Mouse (Mus musculus): ENCODE measurements at regions not wholly inside any gene's neighbourhood (a gene's known extent, or its start where the extent isn't known, plus 50 kb on each side); places are given as distances from the start of the nearest gene placed in this dataset.
"Not testable (repeated sequence)": the region's sequence is repeated elsewhere in the genome, so short reads cannot be mapped to it uniquely, and the experiment has no call there.

DNA sequence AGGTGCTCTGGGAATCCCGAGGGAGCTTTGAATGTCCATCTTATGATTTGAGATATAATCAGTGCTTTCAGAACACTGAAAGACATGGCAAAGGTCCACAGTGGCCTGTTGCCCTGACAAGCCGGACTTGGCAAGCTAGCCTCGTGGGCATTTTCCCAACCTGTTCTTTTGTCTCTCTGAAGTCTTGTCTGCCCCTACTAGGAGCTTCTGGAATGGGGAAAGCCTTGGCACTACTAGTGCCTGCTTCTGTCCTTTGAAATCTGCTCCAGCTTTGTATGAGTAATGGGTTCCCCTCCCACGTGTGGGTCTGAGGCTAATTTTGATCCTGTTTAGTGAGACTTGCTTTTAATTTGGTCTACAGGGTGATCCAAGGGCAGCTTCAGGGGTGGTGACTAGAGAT is 238.3 kb downstream of the Bcl11a start:
- no peak for ATAC-seq (ENCODE audit: insufficient number of reproducible peaks, insufficient read depth, low FRiP score, low TSS enrichment, low read depth)
- Histone ChIP-seq H3K4me1 (replicated peaks) (peaks cover 22% of the 10 kb centered on the region; the same call in 1 of the 2 replicates), H3K27me3 (no peaks in the 10 kb centered on the region), H3K4me2 (no peak overlapping the region), H3K9ac (replicated peaks) (no peak overlapping the region), H3K36me3 (no peaks in the 10 kb centered on the region), H3K27ac (no peak overlapping the region), H3K9me3 (no peaks in the 10 kb centered on the region), H3K4me3 (replicated peaks) (no peak overlapping the region)
- WGBS = 69% methylated on average over 4 of the region's 4 CpGs

DNA sequence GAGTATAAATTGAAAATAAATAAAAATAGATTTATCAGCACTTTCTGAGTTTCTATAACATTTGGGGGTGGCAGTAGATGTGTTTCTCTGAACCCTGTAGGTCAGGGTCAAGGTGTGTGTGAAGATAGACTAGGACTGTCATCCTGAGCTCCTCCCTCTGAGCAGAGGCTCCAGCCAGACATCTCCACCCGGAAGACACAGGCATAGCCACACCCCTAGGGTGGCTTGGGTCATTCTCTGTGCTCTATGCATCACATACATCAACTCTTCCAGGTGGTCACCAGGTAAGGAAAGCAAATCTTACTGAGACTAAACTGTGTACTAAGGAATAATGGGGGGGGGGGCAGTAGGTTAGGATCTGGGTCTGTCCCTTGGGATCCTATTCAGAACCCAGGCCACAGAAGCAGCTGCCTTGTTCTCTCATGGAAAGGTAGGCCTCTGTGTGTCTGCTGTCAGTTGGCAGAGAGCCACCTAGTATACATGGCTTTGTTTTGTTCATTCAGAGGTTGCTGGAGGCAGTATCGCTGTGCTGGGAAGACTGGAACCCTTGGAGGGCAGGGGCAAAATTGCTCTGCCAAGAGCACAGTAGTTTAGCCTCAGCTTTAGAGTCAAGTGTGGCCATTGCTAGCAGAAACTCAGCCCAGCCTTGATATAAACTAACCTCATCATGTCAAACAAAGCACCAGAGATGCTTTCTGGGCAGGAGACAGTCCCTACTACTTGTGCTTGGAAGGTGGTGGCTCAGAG is 240.3 kb downstream of the Bcl11a start:
- Histone ChIP-seq H3K9me3 (no peaks in the 10 kb centered on the region), H3K27me3 (no peaks in the 10 kb centered on the region), H3K9ac (replicated peaks) (no peak overlapping the region), H3K4me2 (no peak overlapping the region), H3K4me3 (replicated peaks) (no peak overlapping the region), H3K36me3 (no peaks in the 10 kb centered on the region), H3K27ac (no peak overlapping the region), H3K4me1 (replicated peaks) (peaks cover 11% of the 10 kb centered on the region; the same call in 1 of the 2 replicates)
- 86% methylated on average over 2 of the region's 2 CpGs for WGBS
- no peak for ATAC-seq (ENCODE audit: insufficient number of reproducible peaks, insufficient read depth, low FRiP score, low TSS enrichment, low read depth)

DNA sequence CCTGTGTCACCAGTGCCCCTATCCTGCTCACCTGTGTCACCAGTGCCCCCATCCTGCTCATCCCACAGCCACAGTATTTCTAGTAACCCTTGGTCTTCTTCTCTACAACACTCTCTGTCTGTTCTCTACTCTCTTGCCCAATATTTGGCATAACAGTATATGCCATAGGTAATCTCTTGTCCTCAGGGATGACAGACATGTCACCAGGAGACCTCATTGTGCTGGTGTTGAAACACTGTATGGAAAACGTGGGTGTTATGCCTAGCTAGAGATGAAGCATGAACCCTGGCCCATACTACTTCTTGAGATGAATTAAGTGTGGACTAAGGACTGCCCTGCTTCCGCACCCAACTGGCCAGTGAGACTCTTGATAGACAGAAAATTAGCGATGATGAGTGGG is 241.4 kb downstream of the Bcl11a start:
- H3K4me2 ChIP-seq = no peak overlapping the region
- 87% methylated on average over 3 of the region's 3 CpGs for WGBS
- peaks cover 1% of the 10 kb centered on the region; the same call in 1 of the 2 replicates for H3K4me1 ChIP-seq (replicated peaks)
- no peaks in the 10 kb centered on the region for H3K27me3 ChIP-seq
- no peaks in the 10 kb centered on the region for H3K9me3 ChIP-seq
- no peaks in the 10 kb centered on the region for H3K36me3 ChIP-seq
- no peak for ATAC-seq (ENCODE audit: insufficient number of reproducible peaks, insufficient read depth, low FRiP score, low TSS enrichment, low read depth)
- no peak overlapping the region for H3K4me3 ChIP-seq (replicated peaks)
- H3K9ac ChIP-seq (replicated peaks) = no peak overlapping the region
- no peak overlapping the region for H3K27ac ChIP-seq

DNA sequence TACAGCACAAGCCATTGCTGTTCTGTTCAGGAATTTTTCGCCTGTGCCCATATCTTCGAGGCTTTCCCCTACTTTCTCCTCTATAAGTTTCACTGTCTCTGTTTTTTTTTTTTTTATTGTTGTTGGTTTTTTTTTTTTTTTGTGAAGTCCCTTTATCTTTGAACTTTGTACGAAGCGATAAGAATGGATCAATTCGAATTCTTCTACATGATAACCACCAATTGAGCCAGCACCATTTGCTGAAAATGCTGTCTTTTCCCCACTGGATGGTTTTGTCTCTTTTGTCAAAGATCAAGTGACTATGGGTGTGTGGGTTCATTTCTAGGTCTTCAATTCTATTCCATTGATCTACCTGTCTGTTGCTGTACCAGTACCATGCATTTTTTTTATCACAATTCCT is 244.6 kb downstream of the Bcl11a start:
- not testable (repeated sequence) for H3K9me3 ChIP-seq; H3K27ac ChIP-seq; H3K4me2 ChIP-seq; ATAC-seq (ENCODE audit: insufficient number of reproducible peaks, insufficient read depth, low FRiP score, low TSS enrichment, low read depth); H3K27me3 ChIP-seq; H3K4me1 ChIP-seq (replicated peaks); H3K4me3 ChIP-seq (replicated peaks); H3K36me3 ChIP-seq; H3K9ac ChIP-seq (replicated peaks)
- WGBS = 92% methylated on average over 5 of the region's 5 CpGs

DNA sequence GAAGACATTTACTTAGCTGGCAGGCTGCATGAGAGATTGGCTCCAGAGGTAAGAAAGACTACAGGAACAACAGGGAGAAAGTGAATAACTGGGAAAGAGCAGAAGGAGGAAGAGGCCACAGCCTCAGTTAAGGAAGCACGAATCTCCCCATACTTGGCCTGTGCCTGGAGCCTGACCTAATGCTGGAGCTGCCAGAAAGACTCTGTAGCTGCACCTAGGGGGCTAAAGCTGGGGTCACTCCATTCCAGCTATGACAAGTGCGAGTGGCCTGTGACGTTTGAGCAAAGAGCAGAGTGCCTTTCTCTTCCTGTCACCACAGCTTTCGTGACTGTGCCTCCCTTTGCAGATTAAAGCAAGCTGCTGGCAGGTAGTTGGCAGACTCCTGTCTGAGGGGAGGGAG is 250.6 kb downstream of the Bcl11a start:
- H3K4me1 ChIP-seq (replicated peaks) = no peaks in the 10 kb centered on the region; the same call in 1 of the 2 replicates
- H3K4me2 ChIP-seq = no peak overlapping the region
- no peak overlapping the region for H3K9ac ChIP-seq (replicated peaks)
- WGBS = 63% methylated on average over 4 of the region's 4 CpGs
- no peak overlapping the region for H3K27ac ChIP-seq
- no peak overlapping the region for H3K4me3 ChIP-seq (replicated peaks)
- ATAC-seq (ENCODE audit: insufficient number of reproducible peaks, insufficient read depth, low FRiP score, low TSS enrichment, low read depth) = no peak
- no peaks in the 10 kb centered on the region for H3K36me3 ChIP-seq
- H3K9me3 ChIP-seq = no peaks in the 10 kb centered on the region
- no peaks in the 10 kb centered on the region for H3K27me3 ChIP-seq

DNA sequence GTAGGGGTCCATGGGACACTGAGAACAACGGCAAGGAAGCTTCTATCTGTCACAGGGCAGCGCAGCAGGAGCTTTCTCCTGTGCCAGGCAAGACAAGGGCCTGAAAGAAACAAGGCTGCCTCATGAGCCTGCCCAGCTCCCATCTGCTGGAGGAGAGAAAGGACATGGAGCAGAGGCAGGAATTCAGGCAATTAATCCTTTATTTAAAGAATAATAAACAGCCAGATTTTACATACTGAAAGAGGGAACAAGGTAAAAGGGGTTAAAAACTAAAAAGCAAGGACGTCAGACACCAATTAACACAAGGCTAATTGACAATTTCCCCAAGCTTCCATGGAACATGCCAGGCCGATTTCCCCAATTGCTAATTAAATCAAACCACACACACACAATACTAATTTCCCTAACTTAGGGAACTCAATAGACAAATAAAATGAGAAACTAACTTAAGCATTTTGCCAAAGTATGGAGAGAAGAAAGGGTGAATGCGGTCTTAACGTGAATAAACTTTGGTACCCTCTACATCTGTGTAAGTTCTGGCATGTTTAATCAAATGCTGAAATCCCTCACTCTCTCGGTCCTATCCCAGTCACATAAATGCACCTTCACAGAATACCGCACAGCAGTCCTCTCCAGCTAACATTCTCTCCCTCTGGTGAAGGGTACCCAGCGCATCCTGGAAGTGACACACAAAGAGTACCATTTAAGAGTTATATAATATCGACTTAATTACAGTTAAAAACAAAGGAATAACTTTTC is 252.7 kb downstream of the Bcl11a start:
- no peaks in the 10 kb centered on the region for H3K27me3 ChIP-seq
- ATAC-seq (ENCODE audit: insufficient number of reproducible peaks, insufficient read depth, low FRiP score, low TSS enrichment, low read depth) = no peak
- H3K36me3 ChIP-seq = no peaks in the 10 kb centered on the region
- H3K4me3 ChIP-seq (replicated peaks) = no peak overlapping the region
- no peaks in the 10 kb centered on the region; the same call in 1 of the 2 replicates for H3K4me1 ChIP-seq (replicated peaks)
- H3K9ac ChIP-seq (replicated peaks) = no peak overlapping the region
- H3K9me3 ChIP-seq = no peaks in the 10 kb centered on the region
- WGBS = 63% methylated on average over 10 of the region's 10 CpGs
- H3K27ac ChIP-seq = no peak overlapping the region
- H3K4me2 ChIP-seq = no peak overlapping the region

GRCm38 (mm10) chr11:24332241-24332640 is 254.4 kb downstream of the Bcl11a start:
- 88% methylated on average over 3 of the region's 3 CpGs for WGBS
- H3K9me3 ChIP-seq = no peaks in the 10 kb centered on the region

DNA sequence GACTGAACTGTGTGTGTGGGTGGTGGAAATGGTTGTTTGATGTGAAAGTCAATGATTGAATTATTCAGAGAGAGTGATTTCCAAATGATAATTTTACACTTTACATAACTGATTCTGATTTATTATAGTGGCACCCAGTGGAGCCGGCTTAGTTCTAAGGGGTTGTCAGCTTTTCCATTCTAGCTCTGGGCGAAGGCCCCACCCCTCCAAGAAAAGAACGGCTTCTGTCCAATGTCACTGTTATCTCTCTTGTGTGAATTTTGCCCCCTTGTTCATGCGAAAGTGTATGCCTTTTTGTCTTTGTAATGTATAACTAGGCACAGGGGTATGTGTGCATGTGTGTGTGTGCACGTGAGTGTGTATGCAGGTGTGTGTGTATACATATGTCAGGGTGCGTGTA is 255.3 kb downstream of the Bcl11a start:
- Histone ChIP-seq H3K27me3 (no peaks in the 10 kb centered on the region), H3K9me3 (no peaks in the 10 kb centered on the region), H3K4me3 (replicated peaks) (no peak overlapping the region), H3K27ac (no peak overlapping the region), H3K4me2 (no peak overlapping the region), H3K4me1 (replicated peaks) (no peaks in the 10 kb centered on the region; the same call in 1 of the 2 replicates), H3K36me3 (no peaks in the 10 kb centered on the region), H3K9ac (replicated peaks) (no peak overlapping the region)
- 91% methylated on average over 6 of the region's 6 CpGs for WGBS
- no peak for ATAC-seq (ENCODE audit: insufficient number of reproducible peaks, insufficient read depth, low FRiP score, low TSS enrichment, low read depth)

More at GRCm38 (mm10) chr11:24332241-24332640, 254.4 kb downstream of the Bcl11a start:
- no peak overlapping the region for H3K4me2 ChIP-seq
- H3K27ac ChIP-seq = no peak overlapping the region
- no peaks in the 10 kb centered on the region for H3K27me3 ChIP-seq
- no peak overlapping the region for H3K4me3 ChIP-seq (replicated peaks)
- no peak for ATAC-seq (ENCODE audit: insufficient number of reproducible peaks, insufficient read depth, low FRiP score, low TSS enrichment, low read depth)
- no peak overlapping the region for H3K9ac ChIP-seq (replicated peaks)
- no peaks in the 10 kb centered on the region; the same call in 1 of the 2 replicates for H3K4me1 ChIP-seq (replicated peaks)
- H3K36me3 ChIP-seq = no peaks in the 10 kb centered on the region

DNA sequence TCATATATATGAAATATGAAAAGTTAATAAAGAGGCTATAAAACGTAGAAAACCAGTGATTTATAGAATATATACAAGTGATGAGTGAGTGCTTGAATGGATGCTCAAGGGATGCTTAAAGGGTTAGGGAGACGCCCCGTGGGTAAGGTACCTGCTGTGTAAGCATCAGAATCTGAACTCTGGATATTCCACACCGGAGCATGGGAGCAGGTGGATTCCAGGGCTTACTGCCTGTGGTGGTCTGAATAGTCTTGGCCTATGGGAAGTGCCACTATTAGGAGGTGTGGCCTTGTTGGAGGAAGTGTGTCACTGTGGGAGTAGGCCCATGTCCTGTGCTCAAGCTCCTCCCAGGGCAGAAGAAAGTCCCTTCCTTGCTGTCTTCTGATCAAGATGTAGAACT is 257.4 kb downstream of the Bcl11a start:
- Histone ChIP-seq H3K4me1 (replicated peaks) (peaks cover under 1% of the 10 kb centered on the region), H3K27me3 (no peaks in the 10 kb centered on the region), H3K9ac (replicated peaks) (no peak overlapping the region), H3K27ac (no peak overlapping the region), H3K4me2 (no peak overlapping the region), H3K36me3 (no peaks in the 10 kb centered on the region), H3K9me3 (no peaks in the 10 kb centered on the region), H3K4me3 (replicated peaks) (no peak overlapping the region)
- no peak for ATAC-seq (ENCODE audit: insufficient number of reproducible peaks, insufficient read depth, low FRiP score, low TSS enrichment, low read depth)
- WGBS = 88% methylated on average over 4 of the region's 4 CpGs

DNA sequence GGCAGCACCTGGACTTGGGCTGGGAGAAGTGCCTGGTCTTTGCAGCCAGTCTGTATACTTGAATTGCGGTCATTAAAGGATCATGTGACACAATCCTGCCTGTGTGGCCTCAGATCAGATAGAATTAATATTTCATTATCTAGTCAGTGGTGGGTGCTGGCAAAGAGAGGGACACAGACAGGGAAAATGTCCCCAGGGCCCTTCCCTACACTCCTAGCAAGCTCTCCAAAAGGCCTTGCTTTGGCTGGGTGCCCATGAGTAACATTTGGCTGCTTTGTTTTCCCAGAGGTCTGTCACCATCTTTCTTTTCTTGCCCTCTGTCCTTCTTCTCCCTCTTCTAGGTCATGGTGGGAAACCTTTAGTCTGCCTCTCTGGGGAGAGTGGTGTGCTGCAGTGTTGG is 260.3 kb downstream of the Bcl11a start:
- no peaks in the 10 kb centered on the region for H3K36me3 ChIP-seq
- no peak for ATAC-seq (ENCODE audit: insufficient number of reproducible peaks, insufficient read depth, low FRiP score, low TSS enrichment, low read depth)
- no peaks in the 10 kb centered on the region for H3K9me3 ChIP-seq
- H3K27me3 ChIP-seq = no peaks in the 10 kb centered on the region
- H3K9ac ChIP-seq (replicated peaks) = no peak overlapping the region
- WGBS = 85% methylated on average over 1 of the region's 1 CpGs
- peaks cover 13% of the 10 kb centered on the region for H3K4me1 ChIP-seq (replicated peaks)
- H3K27ac ChIP-seq = no peak overlapping the region
- no peak overlapping the region for H3K4me2 ChIP-seq
- no peak overlapping the region for H3K4me3 ChIP-seq (replicated peaks)

- Histone ChIP-seq H3K9me3 (no peaks in the 10 kb centered on the region), H3K9ac (replicated peaks) (no peak overlapping the region), H3K4me1 (replicated peaks) (peaks cover 13% of the 10 kb centered on the region), H3K36me3 (no peaks in the 10 kb centered on the region), H3K27ac (no peak overlapping the region), H3K4me2 (no peak overlapping the region), H3K4me3 (replicated peaks) (no peak overlapping the region), H3K27me3 (no peaks in the 10 kb centered on the region)
- WGBS = 74% methylated on average over 2 of the region's 2 CpGs
- ATAC-seq (ENCODE audit: insufficient number of reproducible peaks, insufficient read depth, low FRiP score, low TSS enrichment, low read depth) = no peak
These were observed 261.2 kb downstream of the Bcl11a start for GRCm38 (mm10) chr11:24339061-24339460.
